Mouse (Mus musculus) heart, postnatal 0 days (tissue): ENCODE data around the gene Dab1. TPM values are rescaled to one million over a fixed set of nuclear protein-coding genes. Genes with fewer than 3 reads are reported as not detected.

Source experiments
- ATAC-seq: fragments of 200-750 bp; cut with Nextera tagmentation; 2 replicates; pipeline ENCODE4 v1.8.0; 2017; ENCODE audit warnings: low read depth, moderate number of reproducible peaks, moderate library complexity; ENCODE audit not compliant: insufficient read depth
- DNase-seq: peaks from one replicate; pipeline ENCODE4 v3.0.0-alpha.2; 2016; ENCODE audit warnings: low spot score
- H3K27ac ChIP-seq: fragments of 300-500 bp; sonication (generic); 2 replicates; pipeline ENCODE4 v1.5.1; 2014; ENCODE audit warnings: low read depth, mild to moderate bottlenecking
- H3K27me3 ChIP-seq: fragments of 300-500 bp; sonication (generic); 2 replicates; pipeline ENCODE4 v1.6.1; 2014; ENCODE audit warnings: low read length, mixed read lengths; ENCODE audit not compliant: control insufficient read depth, insufficient read depth
- H3K36me3 ChIP-seq: fragments of 300-500 bp; sonication (generic); replicated peaks from 2 replicates; pipeline ENCODE4 v1.6.1; 2014; ENCODE audit warnings: low read length, mixed read lengths; ENCODE audit not compliant: control insufficient read depth, insufficient read depth
- H3K4me1 ChIP-seq: fragments of 300-500 bp; sonication (generic); 2 replicates; pipeline ENCODE4 v1.6.1; 2014; ENCODE audit warnings: antibody characterized with exemption; ENCODE audit not compliant: control insufficient read depth, insufficient read depth
- H3K4me2 ChIP-seq: fragments of 300-500 bp; sonication (generic); 2 replicates; pipeline ENCODE4 v1.6.1; 2014; ENCODE audit warnings: low read depth, mild to moderate bottlenecking, low read length, moderate library complexity
- H3K4me3 ChIP-seq: fragments of 300-500 bp; sonication (generic); 2 replicates; pipeline ENCODE4 v1.5.1; 2014; ENCODE audit warnings: low read depth, low read length
- H3K9ac ChIP-seq: fragments of 300-500 bp; sonication (generic); replicated peaks from 2 replicates; pipeline ENCODE4 v1.6.1; 2014; ENCODE audit warnings: low read depth, low read length, mixed read lengths
- H3K9me3 ChIP-seq: fragments of 300-500 bp; sonication (generic); replicated peaks from 2 replicates; pipeline ENCODE4 v1.6.1; 2016; ENCODE audit warnings: low read length; ENCODE audit not compliant: control insufficient read depth
- CTCF ChIP-seq: IDR thresholded peaks from 2 replicates; pipeline ENCODE4 v1.5.1; 2016; ENCODE audit warnings: antibody characterized with exemption, control low read depth, low read depth
- EP300 ChIP-seq: IDR thresholded peaks from 2 replicates; pipeline ENCODE4 v1.6.1; 2016; ENCODE audit warnings: antibody characterized with exemption, low read depth
- WGBS: fragments of 180-500 bp; shearing (Covaris S2); extraction: QIAGEN DNeasy Blood & Tissue Kit; methylation state at CpG from one replicate; pipeline ENCODE4 v1.1.7; 2014; 5-methylcytosine and 5-hydroxymethylcytosine counted together
- polyA plus RNA-seq: library from polyadenylated mRNA; unstranded; fragments of >200 nt; fragmentation: Nextera tagmentation; extraction: Ambion mirVana; gene quantifications from 2 replicates; pipeline ENCODE4 v1.2.1, GENCODE M21; 2015
- total RNA-seq: library from RNA; depleted of rRNA; stranded (reverse); fragments of >200 nt; gene quantifications from 2 replicates; pipeline ENCODE4 v1.2.3, GENCODE M21; 2014; ENCODE audit warnings: low replicate concordance

Gene Dab1
- total and polyA plus RNA-seq, 2 experiments from 2014 or later, result 0.27 TPM; not detected in 1

DNA sequence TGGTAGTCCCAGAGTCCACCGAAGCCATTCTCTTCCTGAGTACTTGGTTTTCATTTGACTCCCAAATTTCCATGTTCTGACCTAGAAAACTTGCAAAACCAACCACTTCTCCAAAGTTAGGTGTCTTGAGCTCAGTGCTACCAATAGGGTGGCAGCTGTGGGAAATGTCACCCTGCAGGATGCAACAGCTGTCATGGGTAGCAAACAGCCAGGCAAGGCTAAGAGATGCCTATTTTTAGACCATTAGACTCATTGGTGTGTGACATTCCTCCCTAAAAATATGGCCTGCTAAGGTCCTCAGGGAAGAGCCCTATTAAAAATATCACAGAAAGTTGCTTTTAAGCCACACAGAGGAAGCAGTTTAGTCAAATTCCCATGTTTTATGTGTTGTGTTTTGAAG is 829.0 kb downstream of the Dab1 start:
- ATAC-seq (no peak), DNase-seq (no peak)
- Histone ChIP-seq H3K9ac (no peak overlapping the region), H3K4me3 (no peak overlapping the region), H3K9me3 (no peaks in the 10 kb centered on the region), H3K27me3 (no peaks in the 10 kb centered on the region), H3K27ac (no peak overlapping the region), H3K36me3 (no peaks in the 10 kb centered on the region), H3K4me2 (no peak overlapping the region), H3K4me1 (no peaks in the 10 kb centered on the region)
- WGBS, result 81% methylated on average over 1 of the region's 1 CpGs
- TF ChIP-seq CTCF, result no peak
- TF ChIP-seq EP300, result no peak

DNA sequence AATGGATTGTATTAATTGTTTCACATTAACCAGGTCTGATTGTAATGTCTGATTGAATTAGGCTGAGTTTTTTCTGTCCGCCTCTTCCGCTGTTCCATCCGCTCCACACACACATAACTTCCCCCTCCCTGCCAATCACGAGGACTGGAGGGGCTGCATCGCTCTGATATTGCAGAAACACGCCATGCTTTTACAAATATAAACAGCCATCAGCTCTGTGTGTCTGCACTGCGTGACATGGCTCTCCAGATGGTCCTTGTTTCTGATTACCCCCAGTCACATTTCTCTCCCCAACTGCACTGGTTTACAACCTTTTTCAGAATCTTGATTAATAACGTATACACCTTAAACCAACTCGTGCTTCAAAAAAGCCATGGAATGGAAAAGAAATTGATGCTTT is 831.5 kb downstream of the Dab1 start:
- H3K9me3 ChIP-seq, result no peaks in the 10 kb centered on the region
- no peaks in the 10 kb centered on the region for H3K27me3 ChIP-seq
- no peak for DNase-seq
- H3K9ac ChIP-seq, result no peak overlapping the region
- no peak overlapping the region for H3K4me3 ChIP-seq
- H3K36me3 ChIP-seq, result no peaks in the 10 kb centered on the region
- no peak for ATAC-seq
- H3K27ac ChIP-seq, result no peak overlapping the region
- TF ChIP-seq CTCF (no peak), EP300 (no peak)
- no peak overlapping the region for H3K4me2 ChIP-seq
- 80% methylated on average over 9 of the region's 9 CpGs for WGBS
- no peaks in the 10 kb centered on the region for H3K4me1 ChIP-seq

- no peak overlapping the region for H3K27ac ChIP-seq
- H3K4me3 ChIP-seq, result no peak overlapping the region
- no peaks in the 10 kb centered on the region for H3K27me3 ChIP-seq
- 24% methylated on average over 7 of the region's 7 CpGs for WGBS
- H3K9ac ChIP-seq, result no peak overlapping the region
- H3K4me2 ChIP-seq, result no peak overlapping the region
- no peaks in the 10 kb centered on the region for H3K9me3 ChIP-seq
- no peak for ATAC-seq
- TF ChIP-seq EP300, result no peak
- TF ChIP-seq CTCF, result no peak
- DNase-seq, result no peak
- H3K36me3 ChIP-seq, result no peaks in the 10 kb centered on the region
- no peaks in the 10 kb centered on the region for H3K4me1 ChIP-seq
Measured at GRCm38 (mm10) chr4:104452587-104452986, 833.4 kb downstream of the Dab1 start.

GRCm38 (mm10) chr4:104455151-104455550 is 836.0 kb downstream of the Dab1 start:
- Histone ChIP-seq H3K9ac (no peak overlapping the region), H3K4me1 (no peaks in the 10 kb centered on the region), H3K4me2 (no peak overlapping the region), H3K36me3 (no peaks in the 10 kb centered on the region), H3K4me3 (no peak overlapping the region), H3K9me3 (no peaks in the 10 kb centered on the region), H3K27me3 (no peaks in the 10 kb centered on the region), H3K27ac (no peak overlapping the region)
- TF ChIP-seq EP300 (no peak), CTCF (no peak)
- ATAC-seq (no peak), DNase-seq (no peak)
- 40% methylated on average over 9 of the region's 9 CpGs for WGBS

DNA sequence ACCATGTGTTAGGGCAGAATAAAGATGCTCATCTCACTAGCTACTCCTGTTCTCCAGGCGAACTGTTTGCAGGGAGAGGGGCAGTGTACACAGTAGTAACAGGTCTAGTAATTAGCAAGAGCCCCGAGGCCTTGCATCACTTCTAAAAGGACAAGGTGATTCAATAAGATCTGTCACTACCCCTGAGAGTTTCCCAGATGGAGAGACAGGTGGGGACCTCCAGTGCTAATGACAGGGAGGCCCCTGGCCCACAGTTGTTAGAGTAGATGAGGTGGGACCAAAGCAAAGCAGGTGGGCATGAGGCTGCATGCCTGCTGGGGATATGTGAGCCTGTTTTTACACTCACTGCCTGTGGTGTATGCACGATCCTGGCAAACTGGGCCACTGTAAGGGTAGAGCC is 836.6 kb downstream of the Dab1 start:
- no peaks in the 10 kb centered on the region for H3K27me3 ChIP-seq
- H3K27ac ChIP-seq, result no peak overlapping the region
- no peak overlapping the region for H3K9ac ChIP-seq
- no peaks in the 10 kb centered on the region for H3K9me3 ChIP-seq
- 75% methylated on average over 3 of the region's 3 CpGs for WGBS
- TF ChIP-seq EP300 (no peak), CTCF (no peak)
- no peak for DNase-seq
- no peak overlapping the region for H3K4me3 ChIP-seq
- no peak overlapping the region for H3K4me2 ChIP-seq
- H3K4me1 ChIP-seq, result no peaks in the 10 kb centered on the region
- H3K36me3 ChIP-seq, result no peaks in the 10 kb centered on the region
- no peak for ATAC-seq

DNA sequence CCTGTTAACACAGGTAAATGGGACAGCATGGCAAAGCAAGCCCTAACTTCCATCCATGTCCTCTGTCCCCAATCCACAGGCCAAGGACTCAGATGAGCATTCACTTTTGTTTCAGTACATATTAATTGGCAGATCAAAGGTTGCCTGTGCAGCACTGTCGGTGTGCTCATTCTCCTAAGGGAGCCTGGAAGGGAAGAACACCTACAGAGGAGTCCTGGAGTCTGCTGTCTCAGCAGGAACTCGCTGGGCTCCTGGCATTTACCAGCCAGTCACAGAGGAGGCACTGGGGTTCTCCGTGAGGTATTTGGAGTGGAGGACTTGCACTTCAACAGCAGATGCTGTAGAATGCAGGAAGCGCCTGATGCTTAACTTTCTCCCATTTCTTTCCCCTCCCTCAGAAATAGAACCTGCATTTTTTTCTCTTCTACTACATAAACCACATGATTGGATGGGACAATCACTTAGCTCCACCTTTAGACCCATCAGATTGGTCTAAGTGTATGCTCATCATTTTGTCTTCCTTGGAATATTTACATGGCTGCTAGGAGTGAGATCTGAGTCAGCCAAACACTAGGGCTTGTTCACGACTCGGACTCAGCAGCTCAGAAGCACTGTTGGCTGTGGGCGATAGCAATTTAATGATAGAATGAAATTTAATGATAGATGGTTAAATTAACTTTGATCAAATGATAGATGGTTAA is 837.2 kb downstream of the Dab1 start:
- no peak for DNase-seq
- no peaks in the 10 kb centered on the region for H3K36me3 ChIP-seq
- 80% methylated on average over 7 of the region's 7 CpGs for WGBS
- H3K27me3 ChIP-seq, result no peaks in the 10 kb centered on the region
- no peak for TF ChIP-seq EP300
- no peak for TF ChIP-seq CTCF
- ATAC-seq, result no peak
- H3K4me2 ChIP-seq, result no peak overlapping the region
- no peaks in the 10 kb centered on the region for H3K4me1 ChIP-seq
- H3K9me3 ChIP-seq, result no peaks in the 10 kb centered on the region
- H3K4me3 ChIP-seq, result no peak overlapping the region
- no peak overlapping the region for H3K9ac ChIP-seq
- H3K27ac ChIP-seq, result no peak overlapping the region
